Mouse (Mus musculus) kidney, embryonic 14.5 days (tissue): ENCODE measurements around the gene Baz2b. TPM values are rescaled to one million over a fixed set of nuclear protein-coding genes. Genes with fewer than 3 reads are reported as not detected.

Source experiments
- ATAC-seq: fragments of 200-750 bp; cut with Nextera tagmentation; 2 replicates; pipeline ENCODE4 v1.8.0; 2017; ENCODE audit warnings: moderate number of reproducible peaks, mild to moderate bottlenecking, moderate TSS enrichment, moderate library complexity; ENCODE audit not compliant: low FRiP score, low TSS enrichment
- H3K27ac ChIP-seq: fragments of 300-500 bp; sonication (generic); 2 replicates; pipeline ENCODE4 v1.5.1; 2014; ENCODE audit warnings: low read depth, mild to moderate bottlenecking, low read length, moderate library complexity, mixed read lengths
- H3K27me3 ChIP-seq: fragments of 300-500 bp; sonication (generic); 2 replicates; pipeline ENCODE4 v1.6.1; 2014; ENCODE audit warnings: mild to moderate bottlenecking, low read length; ENCODE audit not compliant: control insufficient read depth, insufficient read depth
- H3K36me3 ChIP-seq: fragments of 300-500 bp; sonication (generic); 2 replicates; pipeline ENCODE4 v1.6.1; 2014; ENCODE audit warnings: low read length, mixed read lengths; ENCODE audit not compliant: control insufficient read depth, insufficient read depth
- H3K4me1 ChIP-seq: fragments of 300-500 bp; sonication (generic); 2 replicates; pipeline ENCODE4 v1.6.1; 2014; ENCODE audit warnings: low read length, mixed read lengths; ENCODE audit not compliant: control insufficient read depth, insufficient read depth
- H3K4me2 ChIP-seq: fragments of 300-500 bp; sonication (generic); replicated peaks from 2 replicates; pipeline ENCODE4 v1.6.1; 2014; ENCODE audit warnings: low read depth, mild to moderate bottlenecking, low read length
- H3K4me3 ChIP-seq: fragments of 300-500 bp; sonication (generic); 2 replicates; pipeline ENCODE4 v1.5.1; 2014; ENCODE audit warnings: mild to moderate bottlenecking, low read length
- H3K9ac ChIP-seq: fragments of 300-500 bp; sonication (generic); 2 replicates; pipeline ENCODE4 v1.6.1; 2014; ENCODE audit warnings: low read depth, mild to moderate bottlenecking, low read length, moderate library complexity
- H3K9me3 ChIP-seq: fragments of 300-500 bp; sonication (generic); 2 replicates; pipeline ENCODE4 v1.6.1; 2016; ENCODE audit warnings: low read length; ENCODE audit not compliant: control insufficient read depth
- WGBS: fragments of 180-500 bp; shearing (Covaris S2); extraction: QIAGEN DNeasy Blood & Tissue Kit; methylation state at CpG from one replicate; pipeline ENCODE4 v1.1.7; 2014; 5-methylcytosine and 5-hydroxymethylcytosine counted together
- polyA plus RNA-seq: library from polyadenylated mRNA; unstranded; fragments of >200 nt; fragmentation: Nextera tagmentation; extraction: Ambion mirVana; gene quantifications from 2 replicates; pipeline ENCODE4 v1.2.1, GENCODE M21; 2014

Gene Baz2b
- polyA plus RNA-seq, 1 experiment from 2014 or later, result 70.4 TPM

DNA sequence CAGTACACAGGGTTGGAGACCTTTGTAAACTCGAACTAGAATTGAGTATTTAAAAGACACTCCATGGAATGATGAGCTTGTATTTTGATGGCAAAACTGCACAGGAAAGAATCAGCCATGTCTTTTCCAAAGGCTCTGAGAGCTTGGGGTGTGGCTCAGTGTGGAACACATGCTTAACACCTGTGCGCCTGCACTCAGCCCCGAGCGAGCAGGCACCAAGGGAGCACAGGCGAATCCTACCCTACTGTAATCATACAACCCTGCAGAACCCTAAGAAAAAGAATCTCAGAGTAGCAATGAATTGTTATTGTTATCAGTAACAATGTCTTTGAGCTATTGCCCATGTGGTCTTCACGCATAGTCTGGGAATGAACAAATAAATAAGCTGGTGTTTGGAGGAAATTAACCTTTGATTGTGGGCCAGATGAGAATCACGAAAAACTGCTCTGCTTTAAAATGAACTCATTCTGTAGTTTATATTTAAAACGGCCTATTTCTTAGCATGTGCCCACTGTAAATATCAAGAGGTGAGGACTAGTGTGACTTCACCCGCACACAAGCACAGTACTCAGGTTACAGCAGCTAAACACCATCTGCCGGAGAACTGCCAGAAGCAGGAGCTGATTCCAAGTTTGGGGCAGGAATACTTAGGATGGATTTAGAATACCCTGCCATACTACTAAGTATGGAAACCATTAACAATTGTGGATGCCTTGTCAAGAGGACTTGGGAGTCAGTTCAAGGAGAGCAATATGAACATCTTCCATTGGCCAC, 77.2 kb downstream of the Baz2b start:
- Histone ChIP-seq H3K36me3 (no peaks in the 10 kb centered on the region), H3K4me3 (no peak overlapping the region), H3K27me3 (no peaks in the 10 kb centered on the region), H3K9me3 (no peaks in the 10 kb centered on the region), H3K9ac (no peak overlapping the region), H3K4me1 (no peaks in the 10 kb centered on the region), H3K27ac (no peak overlapping the region), H3K4me2 (no peak overlapping the region)
- 59% methylated on average over 10 of the region's 10 CpGs for WGBS
- no peak; the same call in 1 of the 2 replicates for ATAC-seq

DNA sequence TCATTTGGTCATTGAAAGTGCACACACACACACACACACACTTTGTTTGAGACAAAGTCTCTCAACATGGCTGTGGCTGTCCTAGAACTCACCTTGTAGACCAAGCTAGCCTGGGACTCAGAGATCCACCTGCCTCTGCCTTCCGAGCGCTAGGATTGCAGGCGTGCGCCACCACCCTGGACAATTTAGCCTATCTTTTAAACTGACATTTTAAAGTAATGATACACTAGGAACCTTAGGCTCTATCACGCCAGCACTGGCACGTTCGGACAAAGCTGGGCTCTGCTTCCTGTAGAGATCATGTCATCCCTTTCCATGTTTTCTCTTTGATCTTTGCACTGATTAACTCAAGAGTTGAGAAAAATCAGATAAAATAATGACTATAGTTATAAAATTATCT, 81.0 kb downstream of the Baz2b start:
- Histone ChIP-seq H3K9ac (no peak overlapping the region), H3K4me1 (peaks cover 4% of the 10 kb centered on the region; the same call in 1 of the 2 replicates), H3K9me3 (no peaks in the 10 kb centered on the region), H3K27me3 (no peaks in the 10 kb centered on the region), H3K36me3 (no peaks in the 10 kb centered on the region), H3K4me2 (no peak overlapping the region), H3K27ac (no peak overlapping the region), H3K4me3 (no peak overlapping the region)
- 94% methylated on average over 7 of the region's 7 CpGs for WGBS
- no peak for ATAC-seq

DNA sequence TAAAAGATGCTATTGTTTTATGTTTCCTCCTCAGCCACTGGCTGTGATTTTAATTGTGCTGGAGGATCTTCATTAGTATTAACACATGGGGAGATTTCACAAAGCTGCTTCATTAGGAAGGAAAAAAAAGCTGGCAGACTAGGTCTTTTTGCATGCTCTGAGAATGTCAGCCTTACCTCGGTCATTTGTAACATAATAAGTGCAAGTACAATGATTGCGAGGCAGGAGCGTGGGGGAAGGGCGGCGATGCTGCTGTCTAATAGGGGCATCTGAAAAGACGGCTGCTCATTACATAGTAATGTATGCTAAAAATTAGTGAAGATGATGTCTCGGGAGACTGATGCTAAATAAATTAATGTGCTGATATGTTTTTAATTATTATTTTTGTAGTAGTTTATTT, 82.8 kb downstream of the Baz2b start:
- H3K4me2 ChIP-seq, result peak overlapping the region; percentile 62
- H3K36me3 ChIP-seq, result no peaks in the 10 kb centered on the region
- H3K4me3 ChIP-seq, result peak overlapping the region; percentile 17; the same call in 1 of the 2 replicates
- H3K27me3 ChIP-seq, result no peaks in the 10 kb centered on the region
- H3K27ac ChIP-seq, result no peak overlapping the region
- H3K9ac ChIP-seq, result no peak overlapping the region; the same call in 1 of the 2 replicates
- 23% methylated on average over 7 of the region's 7 CpGs for WGBS
- H3K4me1 ChIP-seq, result peaks cover 18% of the 10 kb centered on the region
- no peak for ATAC-seq
- no peaks in the 10 kb centered on the region for H3K9me3 ChIP-seq

DNA sequence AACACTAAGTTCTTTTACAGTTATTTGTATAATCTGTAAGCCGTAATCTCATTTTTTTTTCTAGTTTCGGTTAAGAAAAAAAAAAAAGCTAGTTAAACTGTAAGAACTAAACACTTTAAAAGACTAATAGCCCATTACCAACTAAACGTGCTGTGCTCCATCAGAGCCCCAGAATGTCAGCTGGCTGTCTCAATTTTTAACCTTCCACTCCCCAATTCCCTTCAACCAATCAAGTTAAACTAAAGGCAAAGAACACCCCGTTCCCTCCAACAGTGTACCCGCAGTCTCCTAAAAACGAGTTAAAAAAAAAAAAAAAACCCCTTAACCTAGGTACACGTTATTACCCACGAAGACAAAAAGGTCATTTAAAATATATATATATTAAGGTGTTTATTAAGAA, 83.3 kb downstream of the Baz2b start:
- ATAC-seq, result no peak
- Histone ChIP-seq H3K4me2 (peak overlapping the region; percentile 62), H3K9ac (no peak overlapping the region; the same call in 1 of the 2 replicates), H3K4me1 (peaks cover 21% of the 10 kb centered on the region), H3K9me3 (no peaks in the 10 kb centered on the region), H3K4me3 (peak overlapping the region; percentile 90), H3K27ac (no peak overlapping the region), H3K36me3 (no peaks in the 10 kb centered on the region), H3K27me3 (no peaks in the 10 kb centered on the region)
- 7% methylated on average over 8 of the region's 8 CpGs for WGBS

DNA sequence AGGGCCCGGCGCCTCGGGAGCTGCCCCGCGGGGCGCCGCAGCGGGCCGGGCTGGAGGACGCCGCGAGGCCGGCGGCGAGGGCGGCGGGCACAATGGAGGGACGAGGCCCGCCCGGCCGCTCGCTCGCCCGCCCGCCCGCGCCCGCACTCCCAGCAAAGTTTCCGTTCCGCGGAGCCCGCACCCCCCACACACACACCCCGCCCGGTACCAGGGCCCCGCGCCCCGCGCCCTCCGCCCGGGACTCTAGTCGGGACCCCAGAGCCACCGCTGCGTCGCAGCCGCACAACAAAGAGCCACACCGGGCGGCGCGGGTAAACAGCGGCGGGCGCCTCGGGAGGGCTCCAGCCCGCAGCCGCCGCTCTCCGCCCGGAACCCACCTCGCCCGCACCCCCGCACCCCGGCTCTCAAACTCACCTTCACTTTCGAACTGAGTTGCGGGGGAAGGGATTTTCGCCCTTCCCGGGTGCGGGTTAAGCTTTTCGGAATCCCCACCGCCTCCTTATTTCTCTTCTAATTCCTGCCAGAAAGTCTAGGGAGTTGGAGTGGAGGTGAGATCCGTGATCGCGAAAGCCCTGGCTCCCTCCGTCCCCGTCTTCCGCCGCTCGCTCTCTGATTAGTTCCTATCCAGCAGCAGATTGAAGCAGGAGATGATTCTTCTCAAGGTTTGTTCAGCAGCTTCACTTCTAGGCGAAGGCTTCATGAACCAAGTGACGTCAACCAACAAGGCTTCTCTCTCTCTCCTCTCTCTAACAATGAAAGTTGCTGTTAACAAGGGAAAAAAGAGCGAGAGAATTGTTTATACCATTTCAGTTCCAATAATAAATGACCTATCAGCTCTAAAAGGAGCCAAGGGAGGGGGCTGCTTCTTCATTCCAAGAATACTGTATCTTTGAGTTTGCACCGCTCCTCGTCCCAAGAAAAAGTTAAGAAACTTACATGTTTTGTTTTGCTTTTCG, 84.3 kb downstream of the Baz2b start:
- Histone ChIP-seq H3K4me3 (peak overlapping the region; percentile 90), H3K4me1 (peaks cover 26% of the 10 kb centered on the region), H3K27me3 (no peaks in the 10 kb centered on the region), H3K9ac (peak overlapping the region; percentile 99), H3K36me3 (no peaks in the 10 kb centered on the region), H3K4me2 (peak overlapping the region; percentile 62), H3K27ac (peak overlapping the region; percentile 99), H3K9me3 (no peaks in the 10 kb centered on the region)
- ATAC-seq, result peak; percentile 76
- WGBS, result under 1% methylated on average over 48 of the region's 83 CpGs

DNA sequence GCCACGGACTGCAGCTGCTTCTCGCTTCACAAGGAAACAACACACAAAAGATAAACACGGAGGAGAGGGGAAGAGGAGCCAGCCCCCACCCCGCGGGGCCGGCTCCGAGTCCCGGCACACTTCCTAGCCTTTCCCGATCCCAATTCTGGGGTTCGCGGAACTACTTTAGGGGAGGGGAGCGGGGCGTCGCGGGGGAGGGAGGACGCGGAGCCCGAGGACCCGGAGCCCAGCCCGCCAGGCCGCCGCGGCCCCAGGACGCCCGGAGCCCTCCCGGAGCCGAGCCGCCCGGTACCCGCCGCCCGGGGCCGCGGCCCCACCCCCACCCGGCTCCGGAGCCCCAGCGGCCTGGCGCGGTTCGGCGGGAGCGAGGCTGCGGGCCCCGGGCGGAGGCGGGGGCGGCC, 85.0 kb downstream of the Baz2b start:
- H3K4me1 ChIP-seq, result peaks cover 30% of the 10 kb centered on the region
- H3K27me3 ChIP-seq, result no peaks in the 10 kb centered on the region
- H3K36me3 ChIP-seq, result no peaks in the 10 kb centered on the region
- WGBS, result 0% methylated on average over 19 of the region's 47 CpGs
- peak overlapping the region; percentile 99 for H3K9ac ChIP-seq
- peak; percentile 83 for ATAC-seq
- peak overlapping the region; percentile 62 for H3K4me2 ChIP-seq
- H3K9me3 ChIP-seq, result no peaks in the 10 kb centered on the region
- peak overlapping the region; percentile 90 for H3K4me3 ChIP-seq
- peak overlapping the region; percentile 99 for H3K27ac ChIP-seq

DNA sequence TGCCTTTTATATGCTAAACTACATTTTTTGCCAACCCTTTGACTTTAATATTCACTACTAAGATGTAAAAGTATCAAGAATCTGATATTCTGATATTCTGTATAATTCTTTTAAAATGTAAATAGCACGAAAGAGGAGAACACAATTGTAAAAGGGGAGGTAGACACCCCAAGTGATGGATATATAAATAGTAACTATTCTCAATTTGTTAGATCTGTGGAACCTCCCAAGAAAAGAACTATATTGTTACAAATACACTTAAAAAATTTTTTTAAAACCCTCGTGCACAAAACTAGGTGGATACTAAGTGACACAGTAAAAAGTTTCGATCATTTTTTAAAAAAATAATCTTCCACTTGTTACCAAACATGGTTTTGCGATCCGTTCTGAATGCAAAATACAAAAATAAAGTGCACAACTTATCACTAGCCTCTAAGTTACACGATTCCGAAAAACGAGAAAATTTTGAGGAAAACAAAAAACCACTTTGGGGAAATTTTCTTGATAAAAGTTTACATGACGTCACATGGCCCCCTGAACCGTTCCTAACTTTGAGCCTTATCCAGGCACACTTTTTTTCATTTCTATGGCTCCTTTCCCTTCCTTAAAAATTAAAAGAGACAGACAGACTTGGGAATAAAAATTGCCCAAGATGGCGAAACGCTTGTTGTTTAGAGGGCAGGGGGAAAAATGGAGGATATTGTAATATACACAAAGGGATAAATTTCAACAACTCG, 85.6 kb downstream of the Baz2b start:
- peak; percentile 10; the same call in 1 of the 2 replicates for ATAC-seq
- H3K9ac ChIP-seq, result peak overlapping the region; percentile 99
- H3K4me3 ChIP-seq, result peak overlapping the region; percentile 90
- WGBS, result 7% methylated on average over 13 of the region's 13 CpGs
- H3K4me2 ChIP-seq, result peak overlapping the region; percentile 62
- peak overlapping the region; percentile 99 for H3K27ac ChIP-seq
- H3K4me1 ChIP-seq, result peaks cover 30% of the 10 kb centered on the region
- no peaks in the 10 kb centered on the region for H3K36me3 ChIP-seq
- H3K27me3 ChIP-seq, result no peaks in the 10 kb centered on the region
- H3K9me3 ChIP-seq, result no peaks in the 10 kb centered on the region

DNA sequence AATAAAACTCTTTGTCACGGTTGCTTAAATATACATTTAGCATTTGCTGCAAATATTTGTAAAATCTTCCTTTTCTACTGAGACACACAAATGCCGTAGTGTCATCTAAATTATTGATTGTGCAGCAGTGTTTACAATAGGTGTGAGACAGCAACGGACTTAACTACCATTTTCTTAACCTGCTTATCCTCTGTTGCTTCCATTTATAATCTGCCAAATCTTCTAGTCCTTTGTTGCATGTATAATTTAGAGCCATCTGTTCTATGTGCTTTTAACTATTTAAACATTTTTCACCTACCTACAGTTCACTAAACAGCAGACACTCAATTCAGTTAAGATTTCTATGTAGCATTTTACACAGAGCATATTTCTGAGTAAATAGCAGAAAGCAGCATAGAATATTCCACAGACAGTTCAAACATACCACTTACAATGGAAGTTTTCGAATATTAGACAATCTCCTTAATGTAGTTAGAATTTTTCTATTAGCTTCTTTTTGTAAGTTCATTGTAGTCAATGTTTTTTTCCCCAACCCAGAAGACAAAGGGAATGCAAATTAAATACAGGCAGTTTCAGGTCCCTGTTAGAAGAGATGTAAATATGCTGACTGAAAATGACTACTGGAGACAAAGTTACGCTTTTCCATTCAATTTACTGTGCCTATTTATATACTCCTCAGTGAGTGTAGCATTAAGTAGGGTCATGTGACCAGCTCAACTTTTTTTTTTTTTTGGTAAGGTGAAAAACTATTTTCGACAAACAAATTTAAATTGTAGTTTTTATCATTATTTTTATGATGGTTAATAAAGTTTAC, 86.4 kb downstream of the Baz2b start:
- Histone ChIP-seq H3K4me2 (peak overlapping the region; percentile 34), H3K36me3 (no peaks in the 10 kb centered on the region), H3K9me3 (no peaks in the 10 kb centered on the region), H3K27me3 (no peaks in the 10 kb centered on the region), H3K27ac (no peak overlapping the region), H3K9ac (no peak overlapping the region), H3K4me1 (peaks cover 35% of the 10 kb centered on the region), H3K4me3 (peak overlapping the region; percentile 12; the same call in 1 of the 2 replicates)
- no peak for ATAC-seq
- 50% methylated on average over 6 of the region's 6 CpGs for WGBS
